Mouse (Mus musculus) embryonic facial prominence, embryonic 14.5 days (tissue): ENCODE measurements around the gene Atp8a2. TPM values are rescaled to one million over a fixed set of nuclear protein-coding genes. Genes with fewer than 3 reads are reported as not detected.

ENCODE experiments used
- ATAC-seq: fragments of 200-750 bp; cut with Nextera tagmentation; 2 replicates; pipeline ENCODE4 v1.8.0; 2017; ENCODE audit warnings: low read depth, moderate number of reproducible peaks, moderate TSS enrichment
- DNase-seq: peaks from one replicate; pipeline ENCODE4 v3.0.0-alpha.2; 2015; ENCODE audit warnings: low spot score
- H3K27ac ChIP-seq: fragments of 300-500 bp; sonication (generic); replicated peaks from 2 replicates; pipeline ENCODE4 v1.5.1; 2014; ENCODE audit warnings: low read depth, mild to moderate bottlenecking, low read length, moderate library complexity
- H3K27me3 ChIP-seq: fragments of 300-500 bp; sonication (generic); replicated peaks from 2 replicates; pipeline ENCODE4 v1.6.1; 2014; ENCODE audit warnings: low read length; ENCODE audit not compliant: control insufficient read depth, insufficient read depth
- H3K36me3 ChIP-seq: fragments of 300-500 bp; sonication (generic); 2 replicates; pipeline ENCODE4 v1.6.1; 2014; ENCODE audit warnings: low read length, mixed read lengths; ENCODE audit not compliant: control insufficient read depth, insufficient read depth
- H3K4me1 ChIP-seq: fragments of 300-500 bp; sonication (generic); 2 replicates; pipeline ENCODE4 v1.6.1; 2014; ENCODE audit warnings: antibody characterized with exemption, low read length; ENCODE audit not compliant: control insufficient read depth, insufficient read depth
- H3K4me2 ChIP-seq: fragments of 300-500 bp; sonication (generic); 2 replicates; pipeline ENCODE4 v1.6.1; 2014; ENCODE audit warnings: low read depth, mild to moderate bottlenecking, low read length, moderate library complexity, mixed read lengths
- H3K4me3 ChIP-seq: fragments of 300-500 bp; sonication (generic); 2 replicates; pipeline ENCODE4 v1.5.1; 2014; ENCODE audit warnings: low read depth, mild to moderate bottlenecking, low read length
- H3K9ac ChIP-seq: fragments of 300-500 bp; sonication (generic); 2 replicates; pipeline ENCODE4 v1.6.1; 2014; ENCODE audit warnings: low read depth, mild to moderate bottlenecking, low read length, moderate library complexity, mixed read lengths
- H3K9me3 ChIP-seq: fragments of 300-500 bp; sonication (generic); 2 replicates; pipeline ENCODE4 v1.6.1; 2016; ENCODE audit warnings: low read length; ENCODE audit not compliant: control insufficient read depth
- WGBS: fragments of 180-500 bp; shearing (Covaris S2); extraction: QIAGEN DNeasy Blood & Tissue Kit; methylation state at CpG from one replicate; pipeline ENCODE4 v1.1.7; 2014; 5-methylcytosine and 5-hydroxymethylcytosine counted together
- polyA plus RNA-seq: library from polyadenylated mRNA; unstranded; fragments of >200 nt; fragmentation: Nextera tagmentation; extraction: Ambion mirVana; gene quantifications from 2 replicates; pipeline ENCODE4 v1.2.1, GENCODE M21; 2014

Gene Atp8a2
- polyA plus RNA-seq: 3.6 and 4.3 TPM in 2 replicates

DNA sequence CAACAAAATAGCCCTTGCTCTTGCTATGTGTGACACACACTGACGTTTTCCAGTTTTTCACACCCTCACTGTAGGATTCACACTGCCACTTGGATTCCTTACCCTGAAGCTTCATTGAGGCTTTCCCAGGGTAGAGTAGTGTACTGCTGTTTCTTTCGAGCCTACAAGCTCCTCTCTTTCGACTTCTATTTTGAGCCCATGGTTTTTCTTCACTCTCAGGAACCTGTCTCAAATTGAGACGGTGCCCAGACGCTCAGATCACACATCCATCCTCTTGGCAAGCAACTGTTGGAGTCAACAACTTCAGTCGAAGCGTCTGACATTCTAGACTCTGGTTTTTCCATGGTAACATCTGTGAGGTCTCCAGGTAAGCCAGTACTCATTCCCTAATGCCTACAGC lies at the start of gene Atp8a2:
Atp8a2 (minus strand) TSS at position 296 of the 400 bp plus-strand sequence.
- H3K27ac ChIP-seq: no peak within 1 kb of the TSS
- H3K4me2 ChIP-seq: no peak within 1 kb of the TSS
- no peak for ATAC-seq
- no peak for DNase-seq
- H3K4me3 ChIP-seq: no peak within 1 kb of the TSS
- H3K36me3 ChIP-seq: no peaks in the 10 kb centered on the region
- 79% methylated on average over 7 of the region's 7 CpGs for WGBS
- H3K27me3 ChIP-seq: no peaks in the 10 kb centered on the region
- no peaks in the 10 kb centered on the region for H3K4me1 ChIP-seq
- no peaks in the 10 kb centered on the region for H3K9me3 ChIP-seq
- H3K9ac ChIP-seq: no peak within 1 kb of the TSS

DNA sequence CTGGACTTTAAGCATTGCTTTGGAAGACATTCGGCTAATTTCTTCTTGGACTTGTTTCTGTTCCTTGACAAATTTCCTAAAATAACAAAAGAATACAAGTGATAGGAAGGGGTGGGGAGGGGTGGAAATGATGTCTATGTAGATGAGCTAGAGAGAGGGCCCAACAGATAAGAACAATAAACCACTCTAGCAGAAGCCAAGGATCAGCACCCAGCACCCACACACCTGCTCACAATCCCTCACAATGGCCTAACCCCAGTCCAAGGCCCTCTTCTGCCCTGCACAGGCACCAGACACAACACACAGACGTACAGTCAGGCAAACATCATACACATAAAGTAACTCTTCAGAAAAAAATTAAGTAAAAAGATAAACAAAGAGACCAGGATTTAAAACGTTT lies 41.6 kb upstream of the Atp8a2 start:
- Histone ChIP-seq H3K4me1 (no peaks in the 10 kb centered on the region), H3K36me3 (peaks cover 62% of the 10 kb centered on the region), H3K9me3 (no peaks in the 10 kb centered on the region), H3K27me3 (no peaks in the 10 kb centered on the region), H3K4me3 (no peak overlapping the region), H3K9ac (no peak overlapping the region), H3K27ac (no peak overlapping the region), H3K4me2 (no peak overlapping the region)
- ATAC-seq (no peak), DNase-seq (no peak)
- 88% methylated on average over 3 of the region's 3 CpGs for WGBS

DNA sequence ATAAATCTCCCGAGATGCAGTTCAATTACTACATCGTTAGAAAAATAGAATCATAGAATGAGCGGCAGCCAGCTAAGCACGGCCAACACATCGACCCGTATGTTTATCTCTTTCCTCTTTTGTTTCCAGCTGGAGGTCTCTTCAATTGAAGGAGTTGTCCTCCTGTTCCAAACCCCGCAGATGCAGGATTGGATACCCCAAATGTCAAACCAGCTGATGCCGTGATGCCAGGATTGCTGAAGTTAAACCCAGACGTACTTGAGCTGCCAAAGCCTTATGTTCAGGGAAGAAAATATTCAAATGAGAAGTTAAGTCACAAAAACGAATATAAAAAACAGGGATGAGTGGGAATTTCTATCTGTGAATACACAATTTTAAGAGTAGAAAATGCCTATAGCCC lies 22.9 kb upstream of the Atp8a2 start:
- no peaks in the 10 kb centered on the region for H3K4me1 ChIP-seq
- no peak overlapping the region for H3K4me2 ChIP-seq
- WGBS: 90% methylated on average over 10 of the region's 10 CpGs
- no peaks in the 10 kb centered on the region for H3K9me3 ChIP-seq
- H3K9ac ChIP-seq: no peak overlapping the region
- no peak overlapping the region for H3K27ac ChIP-seq
- H3K4me3 ChIP-seq: no peak overlapping the region
- H3K36me3 ChIP-seq: peaks cover 28% of the 10 kb centered on the region
- no peaks in the 10 kb centered on the region for H3K27me3 ChIP-seq
- ATAC-seq (no peak), DNase-seq (no peak)

DNA sequence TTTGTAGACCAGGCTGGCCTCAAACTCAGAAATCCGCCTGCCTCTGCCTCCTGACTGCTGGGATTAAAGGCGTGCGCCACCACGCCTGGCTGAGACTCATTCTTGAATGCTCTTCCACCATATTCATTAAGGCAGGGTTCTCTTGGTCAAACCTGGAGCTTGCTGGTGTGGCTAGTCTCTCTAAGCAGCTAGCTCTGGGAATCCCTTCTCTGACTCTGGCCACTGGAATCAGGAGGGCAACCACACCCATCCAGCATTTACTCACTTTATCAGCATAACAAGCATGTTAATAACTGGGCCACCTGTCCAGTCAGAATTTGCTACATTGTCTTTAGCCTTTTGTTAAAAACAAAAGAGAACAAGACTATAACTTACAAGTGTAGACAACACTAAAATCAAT lies 20.6 kb upstream of the Atp8a2 start:
- Histone ChIP-seq H3K4me1 (no peaks in the 10 kb centered on the region), H3K27me3 (no peaks in the 10 kb centered on the region), H3K4me3 (no peak overlapping the region), H3K9me3 (no peaks in the 10 kb centered on the region), H3K27ac (no peak overlapping the region), H3K36me3 (peaks cover 28% of the 10 kb centered on the region), H3K9ac (no peak overlapping the region), H3K4me2 (no peak overlapping the region)
- ATAC-seq (no peak), DNase-seq (no peak)
- 99% methylated on average over 4 of the region's 4 CpGs for WGBS

DNA sequence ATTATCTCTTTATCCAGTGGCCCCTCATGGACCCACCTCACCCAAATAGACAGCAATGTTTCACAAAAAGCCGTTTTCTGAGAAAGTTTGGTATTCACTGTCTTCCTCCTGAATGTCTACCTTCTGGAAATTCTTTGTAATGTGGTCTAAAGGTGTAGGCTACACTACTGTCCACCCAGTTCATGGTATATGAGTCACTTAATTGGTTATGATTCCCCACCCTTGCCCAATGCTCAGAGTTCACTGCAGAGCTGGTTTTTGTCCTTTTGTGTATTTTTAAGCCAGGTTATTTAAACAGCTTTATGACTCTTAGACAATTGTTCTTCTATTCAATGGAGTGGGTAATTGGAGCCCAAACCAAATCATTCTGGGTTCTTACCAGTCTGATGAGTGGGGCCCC lies 19.1 kb upstream of the Atp8a2 start:
- Histone ChIP-seq H3K36me3 (peaks cover 23% of the 10 kb centered on the region), H3K9ac (no peak overlapping the region), H3K4me2 (no peak overlapping the region), H3K27ac (no peak overlapping the region), H3K27me3 (no peaks in the 10 kb centered on the region), H3K4me3 (no peak overlapping the region), H3K9me3 (no peaks in the 10 kb centered on the region), H3K4me1 (no peaks in the 10 kb centered on the region)
- no peak for DNase-seq
- no peak for ATAC-seq
- WGBS: 88% methylated on average over 1 of the region's 1 CpGs

DNA sequence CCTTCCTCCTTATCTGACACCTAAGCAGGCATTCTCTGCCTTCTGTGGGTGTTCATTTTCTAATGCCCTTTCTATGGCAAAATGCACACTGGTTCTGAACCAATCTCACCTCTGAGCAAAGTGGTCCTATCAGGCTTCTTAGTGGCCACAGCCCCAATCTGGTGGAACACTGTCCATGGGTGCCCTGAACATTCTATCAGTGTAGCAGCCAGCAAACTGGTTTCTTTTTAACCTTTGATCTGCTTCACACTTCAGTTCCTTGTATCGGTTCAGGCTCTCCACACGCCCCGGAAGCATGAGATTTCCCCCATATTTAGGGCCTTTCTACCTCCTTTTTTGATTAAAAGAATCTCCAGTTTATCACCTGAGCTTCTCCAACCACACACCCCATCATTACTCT lies 18.0 kb upstream of the Atp8a2 start:
- no peak for DNase-seq
- peaks cover 18% of the 10 kb centered on the region for H3K36me3 ChIP-seq
- WGBS: 90% methylated on average over 3 of the region's 3 CpGs

DNA sequence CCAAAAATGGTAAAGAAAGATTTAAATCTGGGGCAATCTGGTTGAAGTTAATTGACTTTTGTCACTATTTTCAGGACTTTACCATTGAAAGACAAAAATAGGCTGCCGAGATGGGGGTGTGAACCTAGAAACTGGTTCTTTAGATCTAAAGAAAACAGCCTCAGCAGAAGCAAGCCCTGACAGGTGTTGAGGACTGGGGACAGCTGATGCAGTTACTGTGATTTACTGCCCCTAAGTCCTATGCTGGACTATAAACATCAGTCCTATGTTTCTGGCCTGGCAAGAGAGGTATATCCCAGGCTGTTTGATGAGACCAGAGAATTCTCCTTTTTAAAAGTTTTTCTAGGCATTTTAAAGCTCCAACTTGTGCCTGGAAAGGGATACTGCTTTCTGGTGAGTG lies 17.1 kb upstream of the Atp8a2 start:
- H3K4me2 ChIP-seq: no peak overlapping the region
- H3K27ac ChIP-seq: no peak overlapping the region
- H3K4me3 ChIP-seq: no peak overlapping the region
- peaks cover 10% of the 10 kb centered on the region for H3K36me3 ChIP-seq
- no peaks in the 10 kb centered on the region for H3K4me1 ChIP-seq
- 74% methylated on average over 1 of the region's 1 CpGs for WGBS
- DNase-seq (peak; percentile 24), ATAC-seq (no peak)
- H3K9me3 ChIP-seq: no peaks in the 10 kb centered on the region
- no peaks in the 10 kb centered on the region for H3K27me3 ChIP-seq
- H3K9ac ChIP-seq: no peak overlapping the region

More for the DNA sequence above, 18.0 kb upstream of the Atp8a2 start:
- Histone ChIP-seq H3K4me2 (no peak overlapping the region), H3K27ac (no peak overlapping the region), H3K9ac (no peak overlapping the region), H3K4me1 (no peaks in the 10 kb centered on the region), H3K9me3 (no peaks in the 10 kb centered on the region), H3K27me3 (no peaks in the 10 kb centered on the region), H3K4me3 (no peak overlapping the region)
- no peak for ATAC-seq

DNA sequence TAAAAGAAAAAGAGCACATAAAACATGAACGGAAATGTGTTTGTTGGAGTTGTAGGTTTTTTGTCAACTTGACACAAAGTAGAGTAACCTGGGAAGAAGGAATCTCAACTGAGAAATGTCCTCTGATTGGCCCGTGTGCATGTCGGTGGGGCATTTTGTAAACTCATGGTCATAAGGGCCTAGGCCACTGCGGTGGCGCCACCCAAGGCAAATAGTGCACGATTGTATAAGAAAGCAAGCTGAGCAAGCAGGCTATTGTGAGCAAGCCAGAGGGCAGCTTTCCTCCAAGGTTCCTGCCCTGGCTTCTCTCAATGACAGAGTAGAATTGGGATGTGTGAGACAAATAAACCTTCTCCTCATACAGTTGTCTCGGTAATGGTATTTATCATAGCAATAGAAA lies 12.2 kb upstream of the Atp8a2 start:
- ATAC-seq (no peak), DNase-seq (no peak)
- Histone ChIP-seq H3K27ac (no peak overlapping the region), H3K4me2 (no peak overlapping the region), H3K9ac (no peak overlapping the region), H3K9me3 (no peaks in the 10 kb centered on the region), H3K4me1 (no peaks in the 10 kb centered on the region), H3K27me3 (no peaks in the 10 kb centered on the region), H3K36me3 (no peaks in the 10 kb centered on the region), H3K4me3 (no peak overlapping the region)
- WGBS: 87% methylated on average over 7 of the region's 7 CpGs

DNA sequence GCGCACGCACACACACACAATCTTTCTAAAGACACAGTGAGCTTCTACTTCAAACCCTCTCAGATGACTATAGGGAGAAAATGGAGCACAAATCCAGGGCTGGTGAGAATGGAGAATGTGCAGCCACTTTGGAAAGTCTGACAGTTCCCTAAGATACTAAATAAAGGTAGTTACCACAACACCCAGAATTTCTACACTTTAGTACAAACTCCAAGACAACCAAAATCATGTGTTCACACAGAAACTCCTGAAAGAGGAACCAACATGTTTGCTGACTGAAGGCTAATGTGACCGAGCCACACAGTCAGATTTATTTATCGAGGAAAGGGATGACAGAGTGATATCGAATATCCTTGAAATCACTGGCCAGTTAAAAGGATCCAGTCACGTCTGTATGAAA lies 8.0 kb upstream of the Atp8a2 start:
- H3K4me3 ChIP-seq: no peak overlapping the region
- WGBS: 75% methylated on average over 6 of the region's 6 CpGs
- H3K4me1 ChIP-seq: no peaks in the 10 kb centered on the region
- no peaks in the 10 kb centered on the region for H3K27me3 ChIP-seq
- DNase-seq (no peak), ATAC-seq (no peak)
- no peak overlapping the region for H3K27ac ChIP-seq
- H3K36me3 ChIP-seq: no peaks in the 10 kb centered on the region
- no peaks in the 10 kb centered on the region for H3K9me3 ChIP-seq
- no peak overlapping the region for H3K4me2 ChIP-seq
- H3K9ac ChIP-seq: no peak overlapping the region
